Mouse (Mus musculus) ES-E14 (cell line): Measurements from ENCODE around the gene Defb13.

Source experiments
- HCFC1 ChIP-seq: IDR thresholded peaks from 2 replicates; pipeline ENCODE4 v1.6.1; 2012; ENCODE audit warnings: low read length, inconsistent platforms, borderline replicate concordance; ENCODE audit not compliant: insufficient read depth
- MAFK ChIP-seq: IDR thresholded peaks from 2 replicates; pipeline ENCODE4 v1.6.1; 2014; ENCODE audit warnings: mild to moderate bottlenecking, low read depth, low read length, inconsistent platforms; ENCODE audit not compliant: insufficient read depth
- ZC3H11A ChIP-seq: IDR thresholded peaks from 2 replicates; pipeline ENCODE4 v1.6.1; 2012; ENCODE audit warnings: low read depth, mild to moderate bottlenecking, inconsistent platforms, low read length, borderline replicate concordance
- ZNF384 ChIP-seq: IDR thresholded peaks from 2 replicates; pipeline ENCODE4 v1.6.1; 2012; ENCODE audit warnings: low read depth, low read length, inconsistent platforms

DNA sequence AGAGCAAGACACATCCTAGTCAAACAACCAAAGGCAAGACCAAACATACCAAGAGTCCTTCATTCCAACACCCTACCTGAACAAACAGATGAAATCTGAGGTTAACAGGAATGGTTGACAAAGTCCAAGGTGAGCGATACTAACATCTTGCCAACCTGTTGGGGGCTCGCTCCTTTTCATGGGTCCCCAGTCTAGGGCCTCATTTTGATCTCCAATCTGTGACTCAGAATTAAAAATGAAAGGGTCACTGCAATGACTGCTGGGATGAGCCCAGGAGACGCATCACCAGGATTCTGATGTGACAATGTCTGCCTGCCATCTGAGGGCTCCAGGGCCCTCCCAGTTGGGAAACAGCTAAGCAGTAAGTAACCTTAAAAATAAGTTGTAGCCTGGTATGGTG is 22.9 kb downstream of the Defb13 start, which contains the start of gene Ccdc70:
- TF ChIP-seq ZC3H11A (no peak), MAFK (no peak), ZNF384 (no peak), HCFC1 (no peak)
